Comparison of ENCODE assay signal across 20 mouse cellular contexts in the genomic region with DNA sequence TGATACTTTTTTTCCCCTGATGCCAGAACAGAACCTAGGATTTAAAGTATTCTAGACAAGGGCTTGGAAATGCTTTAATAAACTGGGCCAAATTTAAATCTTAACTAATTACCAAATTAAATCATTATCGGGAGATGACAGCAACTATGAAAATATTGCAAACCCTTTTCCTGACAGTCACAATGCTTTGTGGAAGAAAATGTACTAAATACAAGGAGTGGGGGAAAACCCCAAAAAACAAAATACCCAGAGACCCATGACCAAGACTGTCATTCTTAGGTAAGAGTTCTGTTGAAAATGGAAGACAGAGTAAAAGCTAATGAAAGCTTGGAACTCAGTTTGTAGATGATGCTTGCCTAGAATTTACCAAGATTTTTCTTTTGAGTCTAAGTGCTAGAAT.
"Had no signal": no experiment of that assay in that cellular context is flagged by ENCODE, and none has a peak within 500 bp of the region (broad histone marks: within the 10 kb centered on the region; RNA-seq: fewer than 3 reads in every experiment).

No protein-coding gene starts in this region.

- H3K9ac ChIP-seq: forebrain, postnatal 0 days; heart, embryonic 12.5 days; hindbrain, embryonic 13.5 days; hindbrain, embryonic 15.5 days; kidney, embryonic 15.5 days; limb, embryonic 13.5 days; limb, embryonic 15.5 days; liver, embryonic 12.5 days; liver, embryonic 14.5 days had no signal

- H3K4me2 ChIP-seq: heart, embryonic 12.5 days; hindbrain, embryonic 13.5 days; hindbrain, embryonic 15.5 days; kidney, embryonic 15.5 days; limb, embryonic 13.5 days; limb, embryonic 15.5 days; liver, embryonic 12.5 days had no signal

- DNase-seq: forebrain, postnatal 0 days; gastrocnemius, postnatal 14 days; gastrocnemius, postnatal 36 days; heart, postnatal 36 days; kidney, adult 11 months; layer of hippocampus, adult 9-11 months; layer of hippocampus, postnatal 36 days; left cerebral cortex, postnatal 4 days had no signal

- H3K4me3 ChIP-seq: heart, embryonic 10.5 days; heart, embryonic 12.5 days; hindbrain, embryonic 13.5 days; hindbrain, embryonic 15.5 days; kidney, embryonic 15.5 days; limb, embryonic 13.5 days; limb, embryonic 15.5 days; liver, embryonic 12.5 days had no signal

- H3K36me3 ChIP-seq: heart, embryonic 10.5 days; heart, embryonic 12.5 days; hindbrain, embryonic 13.5 days; hindbrain, embryonic 15.5 days; kidney, embryonic 15.5 days; limb, embryonic 13.5 days; limb, embryonic 15.5 days; liver, embryonic 12.5 days had no signal

- H3K9me3 ChIP-seq: heart, embryonic 10.5 days; heart, embryonic 12.5 days; hindbrain, embryonic 13.5 days; hindbrain, embryonic 15.5 days; kidney, embryonic 15.5 days; limb, embryonic 13.5 days; limb, embryonic 15.5 days; liver, embryonic 12.5 days had no signal

- ATAC-seq: forebrain, postnatal 0 days; hindbrain, postnatal 0 days; intestine, embryonic 16.5 days; liver, embryonic 12.5 days had no signal

- H3K27me3 ChIP-seq: heart, embryonic 12.5 days; hindbrain, embryonic 13.5 days; hindbrain, embryonic 15.5 days; kidney, embryonic 15.5 days; limb, embryonic 13.5 days; limb, embryonic 15.5 days; liver, embryonic 12.5 days had no signal

- H3K27ac ChIP-seq: heart, embryonic 10.5 days; hindbrain, embryonic 13.5 days; hindbrain, embryonic 15.5 days; hindbrain, postnatal 0 days; kidney, embryonic 15.5 days; kidney, postnatal 0 days; limb, embryonic 13.5 days; limb, embryonic 15.5 days; liver, embryonic 12.5 days; liver, embryonic 14.5 days had no signal

- H3K4me1 ChIP-seq: limb, embryonic 13.5 days; limb, embryonic 15.5 days had no signal
